Mouse (Mus musculus): ENCODE measurements around the gene Rab6b. TPM values are rescaled to one million over a fixed set of nuclear protein-coding genes. Genes with fewer than 3 reads are reported as not detected.

Rab6b gene
- total RNA-seq, 2 experiments from 2014 or later, result 1.2 to 1.9 TPM

GRCm38 (mm10) chr9:103205786-103206185, 94.2 kb downstream of the Rab6b start:
- DNase-seq, result no peak

DNA sequence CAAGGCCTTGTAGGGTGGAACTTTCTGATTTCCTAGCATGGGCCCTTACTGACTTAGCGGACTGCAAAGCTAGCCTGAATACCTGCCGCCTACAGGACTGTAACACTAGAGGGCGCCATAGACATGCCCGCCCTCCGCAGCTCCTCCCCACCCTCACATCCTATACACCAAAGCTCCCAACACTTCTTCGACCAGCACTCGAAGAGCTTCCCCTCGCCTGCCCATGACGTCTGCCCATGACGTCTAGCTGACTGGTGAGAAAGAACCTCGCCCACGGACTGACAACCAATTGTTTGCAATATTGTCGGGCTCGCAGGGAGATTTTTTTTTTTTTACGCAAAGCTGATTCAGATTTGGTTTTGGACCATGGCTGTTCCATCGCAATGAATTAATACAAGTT, 96.3 kb downstream of the Rab6b start:
- DNase-seq, result peak; percentile 50

- no peak for DNase-seq
Observed at GRCm38 (mm10) chr9:103208802-103209423, 97.3 kb downstream of the Rab6b start.

DNA sequence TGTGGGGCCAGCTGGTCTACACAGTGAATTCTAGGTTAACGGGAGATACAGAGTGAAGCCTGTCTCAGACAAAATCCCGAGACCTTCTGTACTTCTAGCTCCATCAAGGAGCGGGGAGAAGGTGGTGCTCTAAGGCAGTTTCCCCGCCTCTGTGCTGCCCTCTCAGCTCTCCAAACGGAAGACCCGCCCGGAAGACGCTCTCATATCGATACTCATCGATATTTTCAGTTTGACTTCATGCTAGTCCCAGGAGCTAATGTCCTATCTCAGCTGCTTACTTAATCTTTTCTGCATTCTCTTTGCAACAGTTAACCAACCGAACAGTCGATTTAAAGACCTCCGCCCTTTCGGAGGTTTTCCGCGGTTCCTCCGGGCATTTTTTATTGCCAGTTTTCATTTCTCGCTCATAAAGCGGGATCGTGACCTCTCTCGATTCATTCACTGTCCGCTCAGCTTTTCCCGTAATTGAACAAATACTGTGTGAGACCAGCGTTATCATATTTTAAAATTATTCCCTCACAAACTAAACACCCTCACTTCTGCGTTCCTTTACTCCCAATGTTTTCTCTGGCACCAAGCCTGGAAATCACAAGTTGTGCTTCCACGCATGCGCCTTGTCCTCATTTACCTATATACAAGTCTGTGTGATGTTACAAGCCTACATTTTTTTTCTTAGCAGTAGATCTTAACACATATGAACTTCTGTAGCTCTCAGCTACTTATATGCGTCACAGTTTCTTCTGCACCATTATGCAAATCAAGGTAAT, 101.2 kb downstream of the Rab6b start:
- DNase-seq, result no peak

DNA sequence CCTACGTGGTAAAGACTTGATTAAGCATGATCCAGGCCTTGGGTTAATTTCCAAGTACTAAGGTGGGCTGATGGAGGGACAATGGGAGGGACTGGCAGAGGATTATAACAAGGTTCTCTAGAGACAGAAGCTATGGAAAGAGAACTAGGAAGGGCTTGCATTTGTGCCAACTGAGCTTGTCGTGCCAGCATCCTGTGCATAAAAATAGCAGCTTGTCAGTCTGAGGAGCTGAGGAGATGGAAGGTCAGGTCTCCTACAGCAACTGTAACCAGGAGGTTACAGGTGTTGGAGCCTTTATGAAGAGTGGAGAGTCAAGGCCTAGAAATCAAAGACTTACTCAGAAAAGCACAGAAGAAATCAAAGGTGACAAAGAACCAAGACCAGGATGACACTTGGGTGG, 102.0 kb downstream of the Rab6b start:
- DNase-seq, result no peak

GRCm38 (mm10) chr9:103214281-103214680, 102.7 kb downstream of the Rab6b start:
- DNase-seq, result no peak

- DNase-seq, result no peak
Observed at GRCm38 (mm10) chr9:103224721-103225120, 113.1 kb downstream of the Rab6b start.

GRCm38 (mm10) chr9:103225464-103225863, 113.9 kb downstream of the Rab6b start:
- no peak for DNase-seq

DNA sequence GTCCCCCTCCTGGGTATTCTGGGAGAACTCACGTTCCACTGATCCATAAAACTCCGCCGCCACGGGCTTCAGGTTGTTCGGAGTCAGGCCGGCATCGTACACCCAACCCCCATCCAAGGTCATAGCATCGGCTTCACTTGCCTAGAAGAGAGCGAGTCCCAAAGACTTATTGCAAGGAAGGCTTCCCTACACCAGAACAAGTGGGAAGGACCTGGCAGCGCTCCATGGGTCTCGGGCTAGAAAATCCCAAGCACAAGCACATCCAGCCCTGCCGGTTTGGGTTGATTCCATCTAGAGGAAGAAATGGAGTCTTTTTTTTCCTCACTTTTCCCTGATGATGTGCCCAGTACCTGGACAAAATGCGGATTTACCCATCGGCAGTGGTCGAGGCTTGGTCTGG, 115.2 kb downstream of the Rab6b start:
- DNase-seq, result peak; percentile 53

DNA sequence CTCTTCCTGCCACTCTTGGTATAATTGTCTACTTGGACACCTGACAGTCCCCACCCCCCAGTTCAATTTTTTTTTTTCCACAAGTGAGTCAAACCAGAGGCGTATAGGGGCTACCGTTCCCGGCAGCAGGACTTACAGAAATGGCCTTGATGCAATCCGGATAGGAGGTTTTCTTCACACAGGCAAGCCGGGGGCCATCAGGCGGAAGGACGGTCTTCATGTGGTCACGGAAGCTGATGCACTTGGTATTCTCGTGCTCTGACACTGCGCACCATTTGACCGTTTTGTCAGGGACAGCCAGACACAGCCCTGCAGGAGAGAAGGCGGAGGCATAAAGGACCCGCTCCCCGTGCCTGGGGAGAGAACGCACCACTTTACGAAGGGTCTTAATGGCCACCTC, 116.2 kb downstream of the Rab6b start:
- no peak for DNase-seq

DNA sequence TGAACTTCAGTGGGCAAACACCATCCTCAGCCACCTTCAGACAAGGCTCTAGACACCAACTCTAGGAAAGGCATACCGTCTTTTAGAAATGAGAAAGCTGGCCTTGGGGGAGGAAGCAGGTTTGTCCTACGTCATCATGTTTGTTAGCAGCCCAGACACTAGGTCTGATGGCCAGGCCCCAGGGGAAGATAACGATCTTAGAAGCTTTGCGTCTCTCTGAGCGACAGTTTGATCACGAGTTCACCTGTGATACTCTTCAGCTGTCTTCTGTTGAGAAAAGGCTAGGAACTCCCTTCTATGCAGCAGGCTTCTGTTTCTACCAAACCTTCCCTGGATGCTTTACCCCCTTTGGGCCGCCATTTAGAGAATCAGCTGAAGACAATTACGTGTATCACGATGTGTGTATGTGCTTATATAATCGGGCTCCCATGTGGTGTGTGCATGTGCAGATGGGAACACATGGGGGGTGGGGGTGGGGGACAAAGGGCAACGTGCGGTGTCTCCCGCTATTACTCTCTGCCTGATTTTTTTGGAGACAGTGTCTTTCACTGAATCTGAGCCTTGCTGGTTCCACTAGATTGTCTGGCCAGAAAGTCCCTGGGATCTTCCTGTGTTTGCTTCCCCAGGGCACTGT, 116.9 kb downstream of the Rab6b start:
- no peak for DNase-seq

GRCm38 (mm10) chr9:103229037-103229867, 117.7 kb downstream of the Rab6b start:
- DNase-seq, result no peak

DNA sequence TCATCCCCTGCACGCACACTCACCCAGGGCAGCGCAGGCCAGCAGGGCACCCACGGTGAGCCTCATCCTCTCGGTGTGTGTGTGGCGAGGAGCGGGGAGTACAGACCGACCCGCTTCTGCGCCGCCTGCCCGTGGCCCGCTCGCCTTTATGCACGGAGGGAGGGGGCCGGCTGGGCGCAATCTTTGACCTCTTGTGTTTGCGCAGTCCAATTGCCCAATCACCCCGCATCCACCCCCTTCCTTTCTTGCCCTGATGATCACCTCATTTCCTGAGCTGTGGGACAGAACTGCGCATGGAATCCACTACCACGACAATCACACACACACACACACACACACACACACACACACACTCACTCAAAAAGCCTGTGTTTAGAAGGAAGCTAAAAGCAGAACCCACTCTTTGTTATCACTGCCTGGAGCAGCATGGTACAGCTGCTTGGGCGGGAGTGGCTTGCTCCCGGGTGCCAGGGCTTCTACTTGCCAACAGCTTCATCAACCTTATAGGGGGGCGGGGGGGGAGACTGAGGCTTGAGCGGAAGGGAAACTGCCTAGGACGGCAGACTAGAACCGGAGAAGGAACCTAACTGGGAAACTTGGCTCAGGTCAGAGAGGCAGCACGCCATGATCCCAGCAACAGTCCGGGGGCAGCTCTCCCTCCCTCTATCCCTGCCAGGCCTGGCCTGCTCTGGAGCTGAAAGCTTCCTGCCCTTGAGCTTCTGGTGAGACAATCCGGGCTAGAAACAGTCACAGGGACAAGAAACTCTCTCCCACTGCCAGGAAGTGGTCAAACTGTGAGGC, 118.8 kb downstream of the Rab6b start, which contains the start of the genes Gm20425 and Trf:
Gene Gm20425 (minus strand): TSS at position 157 of the 801 bp plus-strand sequence.
Gene Trf (minus strand): TSS at position 294 of the 801 bp plus-strand sequence.
- peak; percentile 30 for DNase-seq

DNA sequence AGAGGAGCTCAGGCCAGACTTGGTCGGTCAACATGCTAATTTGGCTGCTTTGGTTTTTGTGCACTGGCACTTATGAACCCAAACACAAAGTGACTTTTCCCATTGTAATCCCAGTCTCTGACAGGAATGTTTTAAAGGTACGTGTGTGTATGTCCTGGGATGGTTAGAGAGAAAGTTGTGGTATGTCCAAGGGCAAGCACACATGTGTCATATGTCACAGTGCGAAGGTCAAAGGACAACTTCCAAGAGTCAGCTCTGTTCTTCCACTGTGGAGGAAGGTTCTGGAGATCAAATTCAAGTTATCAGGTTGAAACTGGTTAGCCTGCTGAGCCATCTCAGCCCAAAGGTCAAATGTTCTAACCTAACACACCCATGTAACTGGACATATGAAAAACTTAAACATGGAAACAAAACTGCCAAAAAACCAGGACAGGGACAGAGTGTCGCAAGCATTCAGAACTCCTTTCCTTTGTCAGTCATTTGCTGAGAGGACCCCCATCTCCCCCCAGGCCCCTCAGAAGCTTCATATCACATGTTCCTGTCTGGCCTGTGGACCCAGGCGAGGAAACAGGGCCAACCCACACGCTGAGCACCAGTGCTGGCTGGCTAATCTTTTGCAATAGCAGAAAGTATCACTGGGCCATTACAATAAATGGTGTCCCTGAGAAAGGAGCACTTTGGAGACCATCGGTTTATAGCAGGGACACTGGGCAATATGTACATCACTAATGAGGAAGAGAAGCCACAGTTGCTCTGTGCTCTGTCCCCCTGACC, 120.8 kb downstream of the Rab6b start:
- DNase-seq, result no peak

DNA sequence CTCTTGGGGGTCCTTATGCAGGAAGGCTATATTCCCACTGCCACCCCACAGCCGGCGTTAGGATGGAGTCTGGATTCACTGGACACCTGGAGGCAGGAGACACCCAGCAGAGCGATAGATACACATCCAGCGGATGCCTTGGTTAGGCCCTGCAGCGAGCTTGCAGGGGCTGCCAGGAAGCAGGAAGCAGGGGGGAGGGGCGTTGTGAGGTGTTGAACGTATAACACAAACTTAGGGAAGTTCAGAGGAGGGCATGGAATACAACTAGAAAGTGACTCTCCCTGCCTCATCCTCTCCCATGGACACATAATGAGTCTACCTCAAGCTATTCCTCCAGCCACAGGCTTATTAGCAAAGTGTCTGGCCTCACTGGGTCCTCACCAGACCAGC, 121.4 kb downstream of the Rab6b start:
- no peak for DNase-seq

GRCm38 (mm10) chr9:103234059-103234458, 122.5 kb downstream of the Rab6b start:
- no peak for DNase-seq

- no peak for DNase-seq
Observed at GRCm38 (mm10) chr9:103234565-103235165, 123.1 kb downstream of the Rab6b start.
